Mouse (Mus musculus): ENCODE data around the gene Mtmr1. TPM values are rescaled to one million over a fixed set of nuclear protein-coding genes. Genes with fewer than 3 reads are reported as not detected.

Gene Mtmr1
- polyA plus RNA-seq, 1 experiment from 2014 or later, result 9.3 TPM

DNA sequence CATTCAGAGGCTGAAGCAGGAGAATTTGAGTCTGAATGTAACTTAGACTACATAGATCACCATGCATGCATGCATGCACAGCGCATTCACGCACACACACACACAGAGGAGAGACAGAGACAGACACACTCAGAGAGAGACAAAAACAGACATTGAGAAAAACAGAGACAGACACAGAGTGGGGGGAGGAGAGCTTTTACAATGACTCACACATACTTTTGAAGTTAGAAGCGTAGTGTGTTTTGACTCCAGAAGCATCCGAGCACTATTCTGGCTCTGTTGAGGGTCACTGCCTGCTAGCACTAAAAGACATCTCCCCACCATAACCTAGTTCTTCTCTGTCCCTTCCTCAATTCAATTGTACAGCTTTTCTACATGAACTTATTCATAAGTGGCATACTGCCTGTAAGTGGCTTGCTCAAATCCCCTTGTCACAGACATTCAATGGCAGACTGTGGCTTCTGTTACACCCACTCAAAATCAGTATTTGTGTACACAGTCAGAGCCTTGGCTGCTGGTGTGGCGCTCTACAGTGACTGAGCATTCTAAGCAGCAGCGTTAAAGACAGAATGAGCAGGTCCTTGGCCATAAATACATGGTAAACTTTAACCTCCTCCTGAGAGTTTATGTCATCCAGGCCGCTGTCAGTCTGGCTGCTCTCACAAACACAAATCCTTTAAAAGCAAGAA is 99.7 kb downstream of the Mtmr1 start:
- no peak overlapping the region for H3K27ac ChIP-seq (ENCODE audit: low read depth, low read length)
- H3K9ac ChIP-seq (ENCODE audit: low read depth, low read length), result no peak overlapping the region
- no peak for TF ChIP-seq CTCF (IDR thresholded peaks at IDR 0.05; ENCODE audit: low read depth)
- H3K4me2 ChIP-seq (replicated peaks; ENCODE audit: low read depth), result no peak overlapping the region
- no peak for ATAC-seq
- no peaks in the 10 kb centered on the region for H3K9me3 ChIP-seq (ENCODE audit: control insufficient read depth)
- H3K36me3 ChIP-seq (ENCODE audit: control insufficient read depth, insufficient read depth), result no peaks in the 10 kb centered on the region
- no peaks in the 10 kb centered on the region for H3K27me3 ChIP-seq (replicated peaks; ENCODE audit: control insufficient read depth, insufficient read depth, low read length)
- H3K4me3 ChIP-seq (ENCODE audit: low read depth, low read length), result no peak overlapping the region
- no peaks in the 10 kb centered on the region for H3K4me1 ChIP-seq (replicated peaks; ENCODE audit: control insufficient read depth, insufficient read depth, low read length)
- WGBS, result 60% methylated on average over 7 of the region's 7 CpGs

DNA sequence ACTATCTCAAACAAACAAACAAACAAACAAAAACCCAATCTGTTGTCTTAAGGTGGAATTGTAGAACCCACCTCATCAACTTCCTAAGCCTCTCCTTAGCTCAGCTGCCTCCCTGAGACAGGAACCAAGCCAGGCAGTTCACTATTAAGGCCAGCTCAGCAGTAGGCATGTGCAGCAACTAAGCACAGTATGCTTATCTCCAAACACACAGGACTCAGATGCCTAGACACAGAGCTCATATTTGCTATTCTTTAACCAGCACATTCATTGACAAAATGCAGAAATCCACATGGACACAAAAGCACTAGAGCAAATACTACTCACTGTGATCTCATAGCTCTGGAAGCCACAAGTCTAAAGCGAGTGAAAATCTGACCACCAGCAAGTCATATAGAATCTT is 100.9 kb downstream of the Mtmr1 start:
- TF ChIP-seq CTCF (IDR thresholded peaks at IDR 0.05; ENCODE audit: low read depth), result no peak
- Histone ChIP-seq H3K36me3 (ENCODE audit: control insufficient read depth, insufficient read depth) (no peaks in the 10 kb centered on the region), H3K4me3 (ENCODE audit: low read depth, low read length) (no peak overlapping the region), H3K27me3 (replicated peaks; ENCODE audit: control insufficient read depth, insufficient read depth, low read length) (no peaks in the 10 kb centered on the region), H3K9me3 (ENCODE audit: control insufficient read depth) (no peaks in the 10 kb centered on the region), H3K4me2 (replicated peaks; ENCODE audit: low read depth) (no peak overlapping the region), H3K4me1 (replicated peaks; ENCODE audit: control insufficient read depth, insufficient read depth, low read length) (no peaks in the 10 kb centered on the region), H3K27ac (ENCODE audit: low read depth, low read length) (no peak overlapping the region), H3K9ac (ENCODE audit: low read depth, low read length) (no peak overlapping the region)
- WGBS, result 83% methylated on average over 1 of the region's 1 CpGs
- no peak for ATAC-seq

DNA sequence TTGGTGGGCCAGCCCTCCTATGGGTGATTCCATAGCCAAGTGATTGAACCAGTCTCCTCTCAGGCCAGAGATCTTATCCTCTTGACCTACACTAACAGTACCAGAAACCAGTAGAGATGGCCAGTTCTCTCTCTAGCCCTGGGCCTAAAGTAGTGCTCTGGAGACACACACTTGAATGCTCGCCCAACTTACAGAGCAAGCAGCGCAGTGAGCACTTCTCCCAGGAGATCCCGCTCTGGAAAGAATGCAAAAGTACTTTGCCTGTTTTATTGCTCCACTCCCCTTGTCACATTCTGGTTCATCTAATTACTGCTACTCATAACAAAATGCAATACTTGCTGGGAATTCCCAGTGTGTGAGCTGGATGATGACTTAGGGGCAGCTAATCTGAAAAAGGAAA is 102.9 kb downstream of the Mtmr1 start:
- Histone ChIP-seq H3K9ac (ENCODE audit: low read depth, low read length) (no peak overlapping the region), H3K4me1 (replicated peaks; ENCODE audit: control insufficient read depth, insufficient read depth, low read length) (no peaks in the 10 kb centered on the region), H3K36me3 (ENCODE audit: control insufficient read depth, insufficient read depth) (no peaks in the 10 kb centered on the region), H3K9me3 (ENCODE audit: control insufficient read depth) (no peaks in the 10 kb centered on the region), H3K4me3 (ENCODE audit: low read depth, low read length) (no peak overlapping the region), H3K4me2 (replicated peaks; ENCODE audit: low read depth) (no peak overlapping the region), H3K27ac (ENCODE audit: low read depth, low read length) (no peak overlapping the region), H3K27me3 (replicated peaks; ENCODE audit: control insufficient read depth, insufficient read depth, low read length) (no peaks in the 10 kb centered on the region)
- 87% methylated on average over 3 of the region's 3 CpGs for WGBS
- TF ChIP-seq CTCF (IDR thresholded peaks at IDR 0.05; ENCODE audit: low read depth), result no peak
- no peak for ATAC-seq

Other genes with a start within 250 kb of the Mtmr1 start
- 17.8 and 18.0 TPM in 2 replicates for gene Mtm1, start 154.0 kb upstream of the Mtmr1 start, polyA plus RNA-seq (2015; fragmentation: Nextera tagmentation; extraction: Ambion mirVana)
- gene Cd99l2, start 128.1 kb downstream of the Mtmr1 start, polyA plus RNA-seq (2015; fragmentation: Nextera tagmentation; extraction: Ambion mirVana), result 9.0 and 10.4 TPM in 2 replicates
- 82.9 and 86.7 TPM in 2 replicates for gene Hmgb3, start 191.2 kb downstream of the Mtmr1 start, polyA plus RNA-seq (2015; fragmentation: Nextera tagmentation; extraction: Ambion mirVana)